Mouse (Mus musculus) induced T-regulatory cell, adult 2 months (primary cell): ENCODE measurements around the gene Rffl.

Experiments
- DNase-seq: peaks from one replicate; pipeline ENCODE4 v3.0.0-alpha.2; 2012; ENCODE audit warnings: low read depth

The Rffl gene

DNA sequence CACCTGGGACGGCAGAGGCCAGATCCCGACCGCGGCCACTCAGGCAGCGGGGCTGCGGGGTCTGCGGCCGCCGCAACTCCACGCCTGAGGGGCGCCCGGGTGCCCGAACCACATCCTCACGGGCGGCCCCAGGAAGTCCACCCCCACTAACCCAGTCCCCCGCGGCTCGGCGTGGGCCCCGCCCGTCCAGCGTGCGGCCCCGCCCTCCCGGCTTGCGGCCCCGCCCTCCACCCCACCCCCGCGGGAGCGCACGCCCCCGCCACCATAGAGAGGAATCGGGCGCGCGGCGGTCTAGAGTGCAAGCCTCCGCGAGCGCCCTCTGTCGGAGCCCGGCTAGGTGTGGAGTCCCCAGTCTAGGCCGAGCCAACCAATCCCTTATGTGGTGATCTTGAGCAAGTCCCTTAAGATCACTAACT, at the start of gene Rffl:
Gene Rffl (minus strand): TSS at position 180 of the 416 bp plus-strand sequence.
- DNase-seq, result peak; percentile 97

DNA sequence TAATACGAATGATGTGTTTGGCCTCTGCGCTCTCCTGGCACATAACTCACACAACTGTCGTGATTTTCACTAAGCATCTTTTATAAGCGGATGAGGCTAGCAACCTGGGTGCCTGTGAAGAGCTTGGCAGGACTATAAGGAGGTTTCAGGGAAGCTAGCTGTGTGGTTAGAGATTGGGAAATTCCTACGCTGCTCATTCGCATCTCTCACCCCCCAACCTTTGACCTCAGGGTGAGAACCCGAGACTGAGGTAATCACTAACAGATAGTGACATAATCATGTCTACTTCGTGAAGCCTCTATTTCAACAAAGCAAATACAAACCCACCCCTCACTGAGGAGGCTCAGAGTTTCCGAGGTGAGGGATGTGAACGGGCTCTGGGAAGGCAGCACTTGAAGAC, 49.8 kb upstream of the Rffl start:
- no peak for DNase-seq

DNA sequence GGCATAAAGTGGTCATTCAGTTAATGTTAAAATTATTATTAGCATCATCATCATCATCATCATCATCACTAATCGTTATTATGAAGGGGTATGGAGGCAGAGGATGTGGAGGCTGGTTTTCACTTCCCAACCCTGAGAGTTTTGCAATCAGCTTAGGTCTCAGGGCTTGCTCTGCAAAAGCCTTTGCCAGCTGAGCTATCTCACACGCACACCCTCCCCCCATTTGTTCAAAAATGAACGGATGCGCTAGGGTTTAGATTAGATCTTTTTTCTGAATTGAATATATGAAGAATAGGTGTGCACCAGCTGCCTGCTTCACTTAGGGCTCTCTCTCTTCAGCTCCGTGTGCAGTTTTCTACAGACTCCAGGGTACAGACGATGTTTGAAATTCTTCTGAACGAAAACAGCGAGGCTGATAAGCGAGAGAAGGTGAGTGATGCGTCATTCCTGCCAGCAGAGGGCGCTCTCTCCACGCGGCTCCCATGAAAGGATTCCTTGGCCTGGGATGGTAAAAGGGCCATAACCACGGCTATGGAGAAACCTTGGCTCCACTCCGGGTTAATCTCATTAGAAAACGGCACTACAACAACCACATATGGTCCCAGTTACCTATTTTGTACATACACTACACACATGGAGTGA, 43.8 kb upstream of the Rffl start:
- DNase-seq, result peak; percentile 91

DNA sequence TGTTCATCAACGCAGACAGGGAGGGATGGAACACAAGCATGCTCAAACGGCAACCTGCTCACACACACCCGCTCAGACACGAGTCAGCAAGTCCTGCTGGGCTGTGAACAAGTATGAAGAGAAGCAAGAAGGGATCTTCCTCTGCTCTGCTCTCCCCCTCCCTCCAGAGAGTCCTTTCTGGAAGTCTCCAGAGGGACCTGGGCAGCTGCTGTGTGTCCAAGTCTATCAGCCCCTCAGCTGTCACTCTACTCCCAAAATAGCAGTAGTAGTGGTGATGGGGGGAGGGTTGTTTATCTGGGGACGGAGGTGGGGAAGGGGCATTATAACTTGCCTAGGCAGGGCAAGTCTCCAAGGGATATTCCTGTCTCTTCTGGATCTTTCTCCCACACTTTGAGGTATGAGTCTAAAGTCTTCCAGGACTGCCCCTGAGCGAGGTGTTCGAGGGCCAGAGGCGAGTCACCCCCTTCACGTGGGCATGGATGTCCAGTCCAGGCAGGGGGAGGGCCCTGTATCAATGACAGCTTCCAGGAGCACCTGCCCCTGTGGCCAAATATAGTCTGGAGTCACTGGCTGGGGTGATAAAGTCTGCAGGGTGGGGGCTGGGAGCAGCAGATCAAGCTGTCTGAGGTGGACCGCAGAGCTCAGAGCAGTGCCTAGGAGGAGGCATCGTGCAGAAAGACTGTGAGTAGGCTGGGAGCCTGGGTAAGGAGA, 39.8 kb upstream of the Rffl start:
- no peak for DNase-seq

DNA sequence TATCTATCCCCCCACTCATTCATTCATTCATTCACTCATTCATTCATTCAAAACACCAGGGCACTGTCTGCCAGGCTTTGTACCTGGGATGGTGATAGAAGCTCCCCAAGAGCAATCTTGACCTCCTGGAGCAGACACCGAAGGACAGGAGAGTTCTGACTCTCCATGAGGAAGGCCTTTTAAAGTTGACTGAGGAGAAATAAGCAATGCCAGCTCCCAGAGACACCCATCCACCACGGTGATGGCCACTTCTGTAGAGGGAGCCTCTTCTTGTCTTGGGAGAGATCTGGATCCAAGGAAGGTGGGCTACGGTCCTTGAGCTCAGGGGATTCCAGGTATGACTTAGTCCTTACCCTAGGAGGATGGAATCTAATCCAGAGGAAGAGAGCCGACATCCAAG, 39.2 kb upstream of the Rffl start, which contains the start of gene Unc45b:
Gene Unc45b (plus strand): TSS at position 301 of the 400 bp plus-strand sequence.
- no peak for DNase-seq

DNA sequence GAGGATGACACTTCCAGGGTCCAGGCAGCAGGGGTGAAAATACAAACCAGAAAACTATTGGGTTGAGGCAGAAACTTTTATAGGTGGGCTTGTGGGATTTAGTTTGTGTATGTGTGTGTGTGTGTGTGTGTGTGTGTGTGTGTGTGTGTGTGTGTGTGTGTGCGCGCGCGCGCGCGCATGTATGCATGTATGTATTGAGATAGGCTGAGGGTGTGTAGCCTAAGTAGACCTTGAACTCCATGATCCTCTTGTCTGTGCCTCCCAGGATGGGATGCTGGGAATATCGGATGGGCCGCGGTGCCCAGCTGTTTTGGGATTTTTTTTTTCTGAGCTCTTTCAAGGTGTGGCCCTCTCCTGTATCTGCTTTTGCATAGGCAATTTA, 37.6 kb upstream of the Rffl start:
- DNase-seq, result no peak

DNA sequence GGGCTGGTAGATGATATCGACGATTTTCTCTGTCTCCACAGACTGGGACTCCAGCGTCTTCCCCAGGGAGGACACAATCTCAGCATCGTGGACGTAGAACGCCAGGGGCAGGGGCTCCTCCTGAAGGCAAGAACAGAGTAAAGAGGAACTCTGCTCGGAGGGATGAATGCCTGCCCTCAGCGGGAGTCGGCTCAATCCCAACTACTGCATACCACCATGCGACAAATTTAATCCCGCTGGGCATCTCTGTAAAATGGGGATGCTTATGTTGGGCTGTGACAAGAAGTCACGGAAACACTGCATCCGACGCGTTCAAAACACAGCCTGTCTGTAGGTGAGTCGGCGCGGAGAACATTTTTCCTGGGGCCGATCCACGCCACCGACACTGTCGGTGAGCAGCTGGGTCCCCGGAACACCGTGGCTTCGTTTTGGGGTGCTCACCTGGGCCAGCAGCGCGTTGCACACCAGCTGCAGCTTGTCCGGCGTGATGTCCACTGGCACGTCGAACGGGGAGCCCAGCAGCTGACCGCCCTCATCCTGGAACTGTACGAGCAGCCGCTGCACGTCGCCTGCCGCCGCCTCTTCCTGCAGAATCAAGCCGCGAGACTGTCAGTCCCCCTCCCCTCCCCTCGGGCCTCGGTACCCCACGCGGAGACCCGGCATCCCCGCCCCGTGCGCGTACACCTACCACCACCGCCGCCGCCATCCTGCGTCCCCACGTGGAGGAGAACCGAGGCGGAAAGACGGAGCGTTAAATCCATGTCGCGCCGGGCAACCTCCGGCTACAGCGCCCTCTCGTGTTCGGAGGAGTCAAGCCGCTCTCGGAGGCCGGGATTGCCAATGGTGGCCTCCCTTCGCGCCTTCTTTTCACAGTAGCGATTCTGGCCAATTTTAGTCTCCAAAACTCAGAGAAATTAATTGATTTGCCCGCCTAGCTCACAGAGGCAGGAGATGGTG, 36.9 kb upstream of the Rffl start, which contains the start of gene Nle1:
Gene Nle1 (minus strand): TSS at position 761 of the 957 bp plus-strand sequence.
- peak; percentile 96 for DNase-seq

DNA sequence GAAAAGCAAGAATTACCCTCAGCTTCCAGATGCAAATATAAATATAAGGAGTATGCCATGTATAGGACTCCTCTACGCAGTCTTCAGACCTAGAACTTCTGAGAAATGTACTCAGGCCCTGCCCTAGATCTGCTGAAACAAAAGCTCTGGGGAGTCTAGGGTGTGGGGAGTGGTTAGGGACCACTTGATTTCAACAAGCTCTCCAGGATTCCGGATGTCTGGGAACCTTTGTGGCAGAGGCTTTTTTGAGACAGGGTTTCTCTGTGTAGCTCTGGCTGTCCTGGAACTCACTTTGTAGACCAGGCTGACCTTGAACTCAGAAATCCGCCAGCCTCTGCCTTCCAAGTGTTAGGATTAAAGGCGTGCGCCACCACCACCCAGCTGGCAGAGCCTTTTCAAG, 34.8 kb upstream of the Rffl start:
- no peak for DNase-seq

DNA sequence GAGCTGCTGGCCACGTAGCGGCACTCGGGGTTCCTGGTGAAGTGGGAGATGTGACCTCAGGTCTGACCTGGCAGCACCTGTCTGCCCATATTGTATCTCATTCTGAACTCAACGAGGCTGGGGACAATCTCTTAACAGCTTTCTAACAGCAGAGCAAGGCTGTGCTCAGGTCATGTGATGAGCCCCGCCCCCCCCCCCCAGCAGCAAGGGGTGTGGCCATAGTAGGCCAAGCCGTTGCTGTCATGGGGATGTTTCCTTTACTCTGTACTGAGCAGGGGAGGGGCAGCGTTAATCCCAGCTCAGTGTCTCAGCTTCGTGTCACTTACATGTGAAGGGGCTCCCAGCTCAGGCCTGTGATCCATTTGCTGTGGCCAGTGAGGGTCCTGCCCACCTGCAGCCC, 33.9 kb upstream of the Rffl start:
- DNase-seq, result no peak

DNA sequence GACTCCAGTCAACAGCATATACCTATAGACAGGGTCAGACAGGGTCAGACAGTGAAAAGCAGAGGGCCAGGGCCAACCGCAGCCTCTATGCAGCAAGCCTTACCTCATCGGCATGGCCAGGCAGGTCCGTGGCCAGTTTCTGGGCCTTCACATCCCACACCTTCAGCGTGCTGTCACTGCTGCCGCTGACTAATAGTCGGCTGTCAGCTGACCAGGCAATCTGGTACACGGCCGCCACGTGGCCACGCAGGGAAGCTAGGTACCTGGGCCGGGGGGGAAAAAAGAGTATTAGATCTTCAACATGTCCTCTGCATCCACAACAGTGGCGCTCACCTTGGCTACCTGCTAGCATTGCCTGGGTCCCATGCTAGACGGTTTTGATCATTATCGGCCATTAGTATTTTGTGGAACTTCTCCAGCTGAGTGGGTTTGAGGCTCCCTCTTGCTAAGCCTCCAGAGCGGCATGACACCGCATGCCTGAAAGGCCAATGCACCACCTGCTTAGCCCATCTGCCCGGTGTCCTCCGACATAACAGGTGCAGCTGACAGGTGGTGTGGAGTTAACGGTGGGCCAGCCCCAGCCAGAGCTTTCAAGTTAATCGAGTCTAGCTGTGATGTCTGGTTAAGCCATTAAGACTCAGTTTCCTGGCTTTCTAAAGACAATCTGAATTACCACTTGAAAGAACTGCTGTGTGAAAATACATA, 30.7 kb upstream of the Rffl start:
- no peak for DNase-seq

DNA sequence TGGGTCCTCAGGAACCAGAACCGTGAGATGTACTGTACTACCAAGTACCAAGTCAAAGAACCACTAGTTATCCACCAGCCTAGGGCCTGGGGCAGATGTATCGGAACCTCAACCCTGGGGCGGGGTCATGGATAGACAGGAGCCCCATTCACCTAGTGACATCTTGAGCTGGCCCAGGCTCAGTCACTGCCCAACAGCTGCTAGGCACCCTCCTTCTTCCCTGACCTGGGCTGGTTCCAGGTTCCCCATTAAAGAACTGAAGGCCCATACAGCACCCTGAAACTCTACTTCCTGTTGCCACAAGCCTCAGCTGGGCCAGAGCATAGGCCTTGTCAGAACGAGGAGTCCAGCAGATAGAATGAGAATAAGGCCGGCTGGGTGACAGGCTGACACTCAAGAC, 28.7 kb upstream of the Rffl start:
- no peak for DNase-seq

DNA sequence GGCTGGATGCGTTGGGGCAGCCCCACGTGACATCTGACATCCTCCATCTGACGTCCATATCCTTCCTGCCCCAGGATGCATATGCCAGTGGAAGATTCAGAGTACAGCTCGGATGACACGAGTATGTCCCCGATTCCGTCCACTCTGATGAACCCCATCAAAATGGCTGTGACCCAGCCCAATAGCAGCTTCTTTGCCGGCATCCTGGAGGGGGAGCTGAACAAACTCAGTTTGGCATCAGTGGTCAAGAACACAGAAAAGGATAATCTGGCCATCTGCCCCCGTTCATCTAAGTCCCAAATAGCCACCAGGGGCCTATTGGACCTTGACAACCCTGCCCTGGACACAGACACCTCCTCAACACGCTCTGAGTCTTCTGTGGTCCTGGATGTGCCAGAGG, 26.5 kb upstream of the Rffl start:
- no peak for DNase-seq

DNA sequence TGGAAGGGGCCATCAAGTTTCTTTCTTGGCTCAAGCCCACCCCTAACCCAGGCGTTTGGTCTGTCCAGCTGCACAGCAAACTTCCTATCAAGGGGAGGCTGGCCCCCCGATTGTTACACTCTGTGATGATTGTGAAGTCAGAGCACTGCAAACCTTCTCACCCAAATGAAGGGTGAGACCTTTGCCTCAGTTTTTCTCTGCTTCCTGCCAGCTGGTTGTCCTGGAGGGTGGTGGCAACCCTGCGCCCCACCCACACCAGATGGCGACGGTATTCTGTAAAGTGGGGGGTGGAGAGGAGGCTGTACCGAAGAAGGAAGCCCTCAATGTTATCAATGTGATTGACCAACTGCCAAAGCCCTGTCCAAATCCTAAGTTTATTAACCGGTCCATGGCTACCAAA, 20.9 kb upstream of the Rffl start, which contains the start of gene Fndc8:
Gene Fndc8 (plus strand): TSS at position 189 of the 400 bp plus-strand sequence.
- DNase-seq, result no peak

DNA sequence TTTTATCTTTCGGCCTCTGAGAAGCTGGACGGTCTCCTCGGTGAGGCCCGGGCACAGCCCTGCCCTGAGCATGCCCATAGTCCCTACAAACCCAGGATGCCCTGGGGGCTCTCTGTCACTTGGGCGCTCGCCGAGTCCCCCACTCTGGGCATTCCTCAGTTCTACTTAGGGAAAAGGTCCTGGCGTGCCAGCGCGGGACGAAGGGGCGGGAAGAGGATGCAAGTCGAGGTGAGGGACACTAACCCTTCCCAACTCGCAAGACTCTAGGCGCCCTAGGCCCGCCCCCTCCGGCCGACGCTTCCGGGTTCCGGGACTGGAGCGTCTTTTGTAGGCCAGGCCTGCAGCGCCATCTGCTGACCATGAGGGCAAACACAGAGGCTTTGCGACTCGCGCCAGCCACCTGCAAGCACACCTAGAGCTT, 19.3 kb upstream of the Rffl start, which contains the start of gene Rad51d:
Gene Rad51d (minus strand): TSS at position 273 of the 421 bp plus-strand sequence.
- peak; percentile 98 for DNase-seq

DNA sequence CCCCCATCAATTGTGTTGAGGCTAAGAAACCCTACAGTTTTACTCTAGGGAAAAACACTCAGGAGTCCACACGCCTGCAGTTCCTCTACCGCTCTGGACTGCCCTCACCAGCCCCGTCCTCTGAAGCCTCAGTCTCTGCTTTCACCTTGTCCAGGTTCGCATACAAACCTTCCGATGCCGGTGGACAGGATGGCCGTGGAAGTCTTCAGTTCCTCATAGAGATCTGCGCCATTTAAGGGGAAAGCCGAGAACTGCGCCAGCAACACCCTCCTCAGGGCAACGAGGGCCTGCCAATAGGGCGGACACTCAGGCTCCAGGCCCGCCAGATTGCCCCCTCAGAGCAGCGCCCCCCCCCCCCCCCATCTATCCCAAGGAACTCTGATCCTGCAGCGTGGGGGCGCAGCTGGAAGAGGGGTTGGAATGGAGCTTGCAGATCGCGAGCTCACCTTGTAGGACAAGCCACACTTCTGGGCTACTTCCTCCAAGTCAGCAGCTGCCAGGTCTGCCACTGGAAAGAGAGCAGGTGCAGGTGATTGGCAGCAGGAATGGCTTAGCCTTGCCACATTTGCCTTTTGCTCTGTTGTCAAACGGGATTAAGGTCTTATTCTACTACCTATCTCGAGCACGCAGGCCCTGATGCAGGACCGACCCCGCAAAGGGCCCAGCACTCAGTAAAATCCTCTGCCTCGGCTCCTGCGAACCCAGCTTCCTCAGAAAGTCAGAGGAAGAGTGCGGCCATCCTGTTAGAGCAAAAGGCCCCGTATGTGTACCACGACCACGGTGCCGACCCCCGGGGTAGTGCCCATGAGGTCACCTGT, 18.7 kb upstream of the Rffl start:
- DNase-seq, result peak; percentile 58

DNA sequence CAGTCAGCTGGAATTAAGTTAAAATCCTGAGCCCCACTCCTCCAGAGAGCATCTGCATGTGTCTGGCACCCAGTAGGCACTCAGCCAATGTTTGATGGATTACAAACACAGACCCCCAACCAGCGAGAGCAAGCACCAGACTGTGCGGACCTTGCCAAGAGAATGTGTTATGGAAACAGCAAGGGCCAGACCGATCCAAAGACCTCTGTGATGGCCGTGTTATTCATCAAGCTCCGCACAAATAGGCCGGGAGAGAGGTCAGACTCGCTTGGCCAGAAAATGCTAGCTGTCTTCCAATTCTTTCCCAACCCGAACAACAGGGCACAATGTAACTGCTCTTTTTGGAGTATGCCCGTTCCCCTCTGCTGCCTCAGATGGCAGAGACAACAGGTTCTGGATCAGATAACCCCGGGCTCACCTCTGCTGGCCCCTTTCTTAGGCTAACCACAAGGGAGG, 17.5 kb upstream of the Rffl start:
- no peak for DNase-seq

DNA sequence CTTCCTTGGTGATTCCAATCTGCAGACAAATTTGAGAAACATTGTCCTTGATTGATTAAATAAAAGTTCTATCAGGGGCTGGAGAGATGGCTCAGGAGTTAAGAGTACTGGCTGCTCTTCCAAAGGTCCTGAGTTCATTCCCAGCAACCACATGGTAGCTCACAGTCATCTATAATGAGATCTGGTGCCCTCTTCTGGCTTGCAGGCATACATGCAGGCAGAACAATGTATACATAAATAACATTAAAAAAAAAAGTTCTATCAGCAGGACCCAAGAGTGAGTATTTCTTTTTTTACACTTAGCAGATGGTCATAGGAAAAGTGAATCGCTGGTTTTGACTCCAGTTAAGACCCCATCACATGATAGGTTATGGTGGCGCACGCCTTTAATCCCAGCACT, 15.5 kb upstream of the Rffl start:
- DNase-seq, result peak; percentile 48

DNA sequence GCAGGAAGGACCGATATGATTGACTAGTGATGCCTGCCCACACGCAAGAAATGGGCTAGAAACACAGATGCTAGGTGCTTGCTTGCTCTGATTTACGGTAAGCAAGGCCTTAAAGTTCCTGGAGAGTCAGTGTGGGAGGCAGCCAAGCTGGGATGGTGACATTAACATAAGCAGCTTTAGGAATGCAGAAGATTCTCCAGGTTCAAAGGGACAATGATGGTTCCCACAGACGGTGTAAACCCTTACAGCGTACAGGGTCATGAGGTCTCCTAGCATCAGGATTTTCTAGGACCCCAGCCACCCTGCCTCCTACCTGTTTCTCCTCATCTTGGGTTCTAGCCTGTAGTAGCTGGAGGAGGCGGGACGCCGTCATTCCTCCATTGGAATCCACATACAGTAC, 12.2 kb upstream of the Rffl start:
- no peak for DNase-seq

DNA sequence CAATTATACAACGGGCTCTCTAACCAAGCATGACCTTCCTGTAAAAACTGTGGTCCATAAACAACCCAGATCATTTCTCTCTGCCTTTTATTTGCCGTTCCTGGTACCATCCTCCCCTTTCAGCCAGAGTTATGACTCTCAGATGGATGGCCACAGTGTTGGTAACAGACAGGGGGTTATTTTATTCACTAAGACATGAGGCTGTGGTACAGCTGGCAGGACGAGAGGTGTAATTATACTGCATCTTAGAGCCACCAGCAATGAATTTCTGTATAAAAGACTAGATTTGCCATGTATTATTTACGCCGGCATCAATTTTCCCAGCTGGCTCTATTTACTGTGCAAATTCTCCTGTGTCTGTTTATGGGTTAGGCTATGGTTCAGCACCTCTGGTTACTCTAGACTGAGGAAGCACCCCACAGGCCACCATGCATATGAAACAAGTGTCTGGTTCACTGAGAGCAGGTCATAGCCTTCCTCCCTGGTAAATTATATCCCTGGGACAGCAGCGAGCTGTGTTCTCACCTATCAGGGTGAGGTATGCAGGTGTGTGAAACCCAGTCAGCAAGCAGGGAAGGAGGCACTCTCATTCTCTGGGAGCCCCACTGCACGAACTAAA, 6.8 kb upstream of the Rffl start:
- no peak for DNase-seq

DNA sequence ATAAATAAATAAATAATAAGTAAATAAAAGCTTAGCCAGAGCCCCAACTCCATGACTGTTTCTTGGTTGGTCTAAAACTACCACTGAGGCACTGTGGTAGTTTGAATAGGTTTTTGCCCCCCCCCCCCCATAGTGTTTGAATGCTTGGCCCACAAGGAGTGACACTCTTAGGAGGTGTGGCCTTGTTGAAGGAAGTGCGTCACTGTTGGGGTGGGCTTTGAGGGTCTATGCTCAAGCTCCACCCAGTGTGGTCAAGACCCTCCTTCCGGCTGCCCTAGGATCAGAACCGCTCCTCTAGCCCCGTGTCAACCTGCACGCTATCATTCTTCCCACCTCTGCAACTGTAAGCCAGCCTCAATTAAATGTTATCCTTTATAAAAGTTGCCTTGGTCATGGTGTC, 4.6 kb upstream of the Rffl start:
- no peak for DNase-seq
